Mouse (Mus musculus): Measurements from ENCODE around the gene Smyd1.

The Smyd1 gene

GRCm38 (mm10) chr6:71259166-71259565 lies 62.9 kb downstream of the Smyd1 start:
- DNase-seq (ENCODE audit: low spot score): no peak

- no peak for DNase-seq (ENCODE audit: low spot score)
Measured at GRCm38 (mm10) chr6:71258562-71258961, 63.5 kb downstream of the Smyd1 start.

- no peak for DNase-seq (ENCODE audit: low spot score)
Measured at GRCm38 (mm10) chr6:71257375-71257774, 64.7 kb downstream of the Smyd1 start.

- DNase-seq (ENCODE audit: low spot score): no peak
Measured at GRCm38 (mm10) chr6:71256166-71256565, 65.9 kb downstream of the Smyd1 start.

- no peak for DNase-seq (ENCODE audit: low spot score)
Measured at GRCm38 (mm10) chr6:71254456-71254855, 67.6 kb downstream of the Smyd1 start.

- DNase-seq (ENCODE audit: low spot score): no peak
Measured at GRCm38 (mm10) chr6:71250951-71251350, 71.1 kb downstream of the Smyd1 start.

GRCm38 (mm10) chr6:71249615-71250014 lies 72.4 kb downstream of the Smyd1 start:
- DNase-seq (ENCODE audit: low spot score): no peak

- DNase-seq (ENCODE audit: low spot score): no peak
Measured at GRCm38 (mm10) chr6:71248420-71248819, 73.6 kb downstream of the Smyd1 start.

- DNase-seq (ENCODE audit: low spot score): no peak
Measured at GRCm38 (mm10) chr6:71243258-71243657, 78.8 kb downstream of the Smyd1 start.

- no peak for DNase-seq (ENCODE audit: low spot score)
Measured at GRCm38 (mm10) chr6:71242811-71243210, 79.2 kb downstream of the Smyd1 start.

GRCm38 (mm10) chr6:71240831-71241230 lies 81.2 kb downstream of the Smyd1 start:
- no peak for DNase-seq (ENCODE audit: low spot score)

GRCm38 (mm10) chr6:71239069-71239750 lies 82.8 kb downstream of the Smyd1 start:
- DNase-seq (ENCODE audit: low spot score): no peak

GRCm38 (mm10) chr6:71237031-71237431 lies 85.0 kb downstream of the Smyd1 start:
- DNase-seq (ENCODE audit: low spot score): no peak

- DNase-seq (ENCODE audit: low spot score): no peak
Measured at GRCm38 (mm10) chr6:71236506-71236905, 85.5 kb downstream of the Smyd1 start.

GRCm38 (mm10) chr6:71235944-71236343 lies 86.1 kb downstream of the Smyd1 start:
- DNase-seq (ENCODE audit: low spot score): no peak

GRCm38 (mm10) chr6:71235121-71235520 lies 86.9 kb downstream of the Smyd1 start:
- no peak for DNase-seq (ENCODE audit: low spot score)

- no peak for DNase-seq (ENCODE audit: low spot score)
Measured at GRCm38 (mm10) chr6:71227157-71227770, 94.8 kb downstream of the Smyd1 start.

- no peak for DNase-seq (ENCODE audit: low spot score)
Measured at GRCm38 (mm10) chr6:71226544-71226943, 95.5 kb downstream of the Smyd1 start.

GRCm38 (mm10) chr6:71224184-71224943 lies 97.7 kb downstream of the Smyd1 start:
- no peak for DNase-seq (ENCODE audit: low spot score)

GRCm38 (mm10) chr6:71221501-71221900 lies 100.5 kb downstream of the Smyd1 start:
- DNase-seq (ENCODE audit: low spot score): no peak

- no peak for DNase-seq (ENCODE audit: low spot score)
Measured at GRCm38 (mm10) chr6:71212471-71212870, 109.6 kb downstream of the Smyd1 start.

- no peak for DNase-seq (ENCODE audit: low spot score)
Measured at GRCm38 (mm10) chr6:71211917-71212316, 110.1 kb downstream of the Smyd1 start.

- no peak for DNase-seq (ENCODE audit: low spot score)
Measured at GRCm38 (mm10) chr6:71208691-71209090, 113.3 kb downstream of the Smyd1 start.
